Mouse (Mus musculus) hematopoietic stem cell, adult 5-6 weeks (primary cell): ENCODE results near the gene Snrnp200. TPM values are rescaled to one million over a fixed set of nuclear protein-coding genes. Genes with fewer than 3 reads are reported as not detected.
"Not testable (repeated sequence)": the region's sequence is repeated elsewhere in the genome, so short reads cannot be mapped to it uniquely, and the experiment has no call there.

ENCODE experiments used
- ATAC-seq, 2 experiments: fragments of 125-278 bp in 1 of 2; replicated peaks in 1 of 2; 2 replicates each; pipeline ENCODE4 v1.8.0; 2016 to 2017; ENCODE audit warnings: inconsistent platforms in 2 of 2, mild to moderate bottlenecking in 2 of 2, moderate number of reproducible peaks in 2 of 2, low read depth in 1 of 2, moderate TSS enrichment in 1 of 2; ENCODE audit not compliant: low FRiP score in 2 of 2, poor library complexity in 2 of 2, severe bottlenecking in 2 of 2, insufficient read depth in 1 of 2, low TSS enrichment in 1 of 2
- total RNA-seq: library from RNA; stranded (forward); fragments of 172-1452, 232-1000 nt; gene quantifications from 2 replicates; pipeline ENCODE4 v1.2.3, GENCODE M21; 2017

Gene Snrnp200
- total RNA-seq, 1 experiment from 2014 or later: 188 TPM

DNA sequence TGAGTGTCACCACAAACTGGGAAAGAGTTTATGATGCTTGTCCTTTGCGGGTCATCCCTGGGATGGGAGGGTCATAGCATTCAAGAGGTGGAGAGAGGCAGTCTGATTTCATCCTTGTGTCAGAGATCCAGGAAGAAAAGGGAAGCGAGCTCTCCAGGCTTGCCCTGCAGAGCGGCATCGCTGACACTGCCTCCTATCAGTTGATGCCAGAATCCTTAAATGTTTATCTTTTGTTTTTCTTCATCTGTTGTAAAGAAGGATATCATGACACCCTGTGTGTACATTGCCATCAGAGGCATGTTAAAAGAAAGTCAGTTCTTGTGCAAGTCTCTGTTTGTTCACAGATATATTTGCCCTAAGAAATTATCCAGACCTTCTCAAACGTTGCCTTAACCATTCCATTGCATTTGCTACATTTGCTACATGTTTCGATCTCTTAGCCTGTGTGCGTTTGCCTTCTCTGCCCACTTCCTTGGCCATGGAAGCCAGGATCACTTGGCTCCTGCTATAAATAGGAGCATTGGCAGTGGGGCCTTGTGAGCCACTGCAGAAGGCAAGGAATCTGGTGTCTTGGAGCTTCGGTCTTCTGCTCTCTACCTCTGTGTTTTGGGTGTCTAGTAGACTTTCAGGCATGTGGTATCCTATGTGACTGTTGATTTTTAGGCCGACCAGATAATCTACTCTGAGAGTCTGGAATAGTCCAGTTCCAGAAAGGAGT, 42.3 kb downstream of the Snrnp200 start:
- ATAC-seq: no peak

DNA sequence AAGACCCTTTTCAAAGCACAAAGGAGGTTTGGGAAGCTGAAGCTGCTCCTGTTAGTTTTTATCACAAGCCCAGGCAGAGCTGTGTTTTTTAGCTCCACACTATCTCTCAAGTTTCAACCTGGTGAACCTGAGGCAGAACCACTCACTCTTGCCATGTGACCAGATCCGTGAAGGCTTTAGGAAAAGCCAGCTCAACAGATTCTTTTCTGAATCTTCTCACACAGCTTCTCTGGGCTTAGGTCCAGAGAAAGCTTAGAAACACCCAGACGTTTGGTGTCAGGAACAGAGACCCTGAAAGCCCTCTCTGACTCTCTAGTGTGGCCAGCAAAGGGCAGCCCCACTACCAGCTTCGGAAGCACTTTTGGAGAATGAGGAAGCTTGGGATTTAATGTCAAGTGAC, 43.3 kb downstream of the Snrnp200 start:
- no peak for ATAC-seq

DNA sequence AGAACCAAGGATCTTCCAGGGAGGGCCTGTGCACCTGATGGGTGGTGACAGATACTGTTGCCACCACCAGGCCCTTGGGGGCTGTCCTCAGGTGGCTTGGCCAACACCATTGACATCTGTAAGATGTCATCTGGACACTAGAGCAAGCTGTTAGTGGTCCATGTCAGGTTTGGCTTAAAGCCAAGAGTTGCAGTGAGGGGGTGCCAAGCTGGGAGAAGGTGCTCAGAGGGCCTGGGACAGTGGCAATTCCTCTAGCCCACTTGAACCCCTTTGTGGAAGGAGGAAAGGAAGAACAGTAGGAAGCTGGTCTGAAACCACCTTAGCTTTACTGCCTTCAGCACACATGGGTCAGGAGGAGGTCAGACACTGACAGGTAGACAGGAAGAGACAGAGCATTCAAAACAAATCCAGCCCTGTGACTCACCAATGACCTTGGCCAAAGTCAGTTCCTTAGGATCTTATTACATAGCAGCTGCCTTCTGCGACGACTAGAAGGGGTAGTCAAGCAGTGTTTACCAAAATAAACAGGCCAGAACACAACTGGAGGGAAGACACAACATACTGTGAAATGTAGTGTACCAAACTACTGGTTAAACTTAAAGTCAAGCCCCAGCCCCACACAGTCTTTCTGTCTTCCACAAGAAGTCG, 43.8 kb downstream of the Snrnp200 start:
- no peak for ATAC-seq

DNA sequence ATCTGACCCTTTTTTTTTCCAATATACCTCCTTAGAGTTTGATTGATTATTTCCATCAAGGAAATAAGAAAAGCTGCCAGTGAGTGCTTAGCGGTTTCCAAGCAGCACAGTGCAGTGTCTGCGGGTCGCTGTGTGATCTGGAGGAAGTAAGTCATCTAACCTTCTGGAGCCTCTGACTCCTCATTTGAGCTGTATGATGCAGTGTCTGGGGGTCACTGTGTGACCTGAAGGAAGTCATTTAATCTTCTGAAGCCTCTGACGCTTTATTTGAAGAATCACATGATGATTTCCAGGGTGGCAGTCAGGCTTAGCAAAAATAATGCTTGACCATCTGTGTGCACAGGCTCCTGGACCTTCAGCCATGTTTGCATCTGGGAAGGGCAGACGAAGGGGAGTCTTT, 44.6 kb downstream of the Snrnp200 start:
- ATAC-seq: no peak

DNA sequence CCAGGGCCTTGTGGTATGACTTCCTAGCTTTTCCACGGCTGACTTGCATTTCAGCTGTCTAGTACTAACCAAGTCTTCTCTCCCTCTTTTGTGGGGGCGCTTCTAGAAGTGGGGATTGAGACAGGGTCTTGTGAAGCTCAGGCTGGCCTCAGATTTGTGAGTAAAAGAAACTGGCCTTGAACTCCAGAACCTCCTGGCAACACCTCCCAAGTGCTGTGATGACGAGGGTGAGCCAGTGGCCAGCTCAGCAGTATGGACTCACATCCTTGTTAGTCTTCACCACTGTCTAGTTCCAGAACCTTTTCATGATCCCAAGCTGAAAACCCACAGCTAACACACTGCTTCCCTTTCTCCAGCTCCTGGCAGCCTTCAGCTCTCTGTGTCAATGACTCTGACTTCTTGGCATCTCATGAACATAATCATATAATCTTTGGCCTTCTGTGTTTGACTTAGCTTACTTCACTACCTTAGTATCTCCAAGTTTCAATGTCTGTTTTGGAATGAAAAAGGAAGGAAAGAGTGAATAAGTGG, 46.5 kb downstream of the Snrnp200 start:
- ATAC-seq: no peak

DNA sequence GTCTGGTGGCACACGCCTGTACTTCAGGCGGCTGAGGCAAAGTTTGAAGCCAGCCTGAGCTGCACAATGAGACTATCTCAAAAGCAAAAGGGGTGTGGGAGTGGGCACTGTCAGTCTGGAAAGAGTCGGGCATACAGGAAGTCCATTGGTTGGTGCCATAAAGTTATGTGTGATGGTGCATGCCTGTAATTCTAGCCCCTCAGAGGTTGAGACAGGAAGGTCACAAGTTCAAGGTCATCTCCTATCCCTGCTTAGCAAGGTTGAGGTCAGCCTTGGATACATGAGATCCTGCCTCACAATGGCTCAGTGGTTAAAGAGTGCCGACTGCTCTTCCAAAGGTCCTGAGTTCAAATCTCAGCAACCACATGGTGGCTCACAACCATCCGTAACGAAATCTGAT, 47.1 kb downstream of the Snrnp200 start:
- ATAC-seq: no peak

DNA sequence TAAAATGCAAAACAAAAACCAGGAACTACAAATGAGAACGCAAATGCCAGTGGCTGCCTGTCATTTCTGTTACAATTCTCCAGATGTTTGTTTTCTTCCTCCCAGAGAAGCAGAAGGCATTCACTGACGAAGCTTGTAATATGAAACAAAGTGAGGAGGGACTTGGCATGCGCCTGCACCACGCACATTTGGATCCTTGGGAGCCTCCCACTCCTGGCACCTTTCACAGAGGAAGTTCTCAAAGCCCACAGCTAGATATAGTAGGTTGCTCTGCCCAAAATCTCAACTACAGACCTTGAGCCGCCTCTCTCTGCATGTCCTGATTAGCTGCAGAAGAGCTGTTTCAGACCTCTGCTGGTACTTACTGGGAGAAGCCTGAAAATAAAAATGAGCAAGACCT, 51.2 kb downstream of the Snrnp200 start:
- no peak for ATAC-seq

DNA sequence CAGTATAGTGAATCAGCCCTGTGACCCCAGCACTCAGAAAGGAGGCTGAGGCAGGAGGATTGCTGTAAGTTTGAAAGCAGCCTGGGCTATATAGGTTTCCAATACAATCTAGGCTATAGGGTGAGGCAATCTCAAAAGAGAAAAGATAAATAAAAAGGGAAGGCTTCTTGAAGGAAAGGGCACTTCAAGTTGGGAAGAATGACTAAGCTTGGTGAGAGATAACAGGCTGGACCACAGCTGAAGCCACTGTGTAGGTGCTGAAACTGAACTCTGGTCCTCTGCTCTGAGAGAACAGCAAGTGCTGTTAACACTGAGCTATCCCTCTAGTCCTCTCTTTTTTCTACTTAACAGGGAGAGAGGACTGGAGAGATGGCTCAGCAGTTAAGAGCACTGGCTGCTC, 54.3 kb downstream of the Snrnp200 start:
- ATAC-seq: no peak

DNA sequence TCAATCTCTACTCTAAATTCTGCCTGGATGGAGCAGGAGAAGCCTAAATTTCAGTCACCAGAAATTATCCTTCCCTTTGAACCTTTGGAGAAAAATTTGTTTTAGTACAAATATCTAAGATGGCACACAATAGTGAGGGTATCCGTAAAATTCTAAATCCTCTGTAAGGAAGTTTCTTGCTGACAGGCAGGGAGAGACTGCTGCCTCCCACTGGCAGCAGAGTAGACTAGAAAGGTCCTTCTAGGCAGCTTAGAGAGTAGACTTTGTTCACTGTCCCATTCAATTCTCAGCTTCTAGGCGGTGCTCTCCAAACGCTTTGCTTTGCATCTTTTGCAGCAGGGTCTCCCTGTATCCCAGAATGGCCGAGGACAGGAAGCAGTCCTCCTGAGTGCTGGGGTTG, 59.7 kb downstream of the Snrnp200 start:
- no peak for ATAC-seq

DNA sequence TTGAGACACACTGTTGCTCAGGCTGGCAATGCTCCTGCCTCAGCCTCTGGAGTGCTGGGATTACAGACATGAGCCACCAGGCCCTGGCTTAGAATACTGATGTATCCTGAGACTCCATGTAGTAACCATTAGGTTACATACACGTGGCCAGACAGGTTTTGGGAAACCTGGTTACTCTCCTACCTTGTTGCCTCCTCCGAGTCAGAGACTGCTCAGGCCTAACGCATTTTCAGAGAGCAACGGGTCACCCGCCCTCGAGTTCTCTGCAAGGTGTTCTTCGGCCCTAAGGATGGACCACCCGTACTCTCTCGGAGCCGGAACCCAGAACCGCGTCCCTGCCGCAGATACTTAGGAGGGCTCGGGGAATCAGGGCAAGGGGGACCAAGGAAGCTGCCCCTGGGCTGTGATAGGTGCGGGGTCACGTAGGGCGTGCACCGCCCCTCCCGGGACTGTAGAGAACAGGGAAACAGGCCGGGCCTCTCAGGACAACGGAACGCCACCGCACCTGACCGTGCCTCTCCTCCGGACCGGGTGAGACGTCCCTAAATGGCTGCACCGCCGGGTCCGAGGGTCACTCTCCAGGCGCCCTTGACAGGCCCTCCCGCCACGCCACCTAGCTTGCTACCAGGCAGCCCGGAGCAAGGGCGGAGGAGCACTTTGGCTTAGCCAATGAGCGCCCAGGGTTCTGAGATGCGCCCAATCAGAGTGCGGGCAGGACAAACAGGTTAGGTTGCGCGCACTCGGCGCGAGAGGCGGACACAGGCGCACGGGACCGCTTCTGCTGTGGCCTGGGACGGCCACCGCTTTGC, 61.5 kb downstream of the Snrnp200 start, which contains the start of gene Stard7:
Gene Stard7 (plus strand): TSS at position 728 of the 809 bp plus-strand sequence.
- peak; percentile 94 to 97 for ATAC-seq

DNA sequence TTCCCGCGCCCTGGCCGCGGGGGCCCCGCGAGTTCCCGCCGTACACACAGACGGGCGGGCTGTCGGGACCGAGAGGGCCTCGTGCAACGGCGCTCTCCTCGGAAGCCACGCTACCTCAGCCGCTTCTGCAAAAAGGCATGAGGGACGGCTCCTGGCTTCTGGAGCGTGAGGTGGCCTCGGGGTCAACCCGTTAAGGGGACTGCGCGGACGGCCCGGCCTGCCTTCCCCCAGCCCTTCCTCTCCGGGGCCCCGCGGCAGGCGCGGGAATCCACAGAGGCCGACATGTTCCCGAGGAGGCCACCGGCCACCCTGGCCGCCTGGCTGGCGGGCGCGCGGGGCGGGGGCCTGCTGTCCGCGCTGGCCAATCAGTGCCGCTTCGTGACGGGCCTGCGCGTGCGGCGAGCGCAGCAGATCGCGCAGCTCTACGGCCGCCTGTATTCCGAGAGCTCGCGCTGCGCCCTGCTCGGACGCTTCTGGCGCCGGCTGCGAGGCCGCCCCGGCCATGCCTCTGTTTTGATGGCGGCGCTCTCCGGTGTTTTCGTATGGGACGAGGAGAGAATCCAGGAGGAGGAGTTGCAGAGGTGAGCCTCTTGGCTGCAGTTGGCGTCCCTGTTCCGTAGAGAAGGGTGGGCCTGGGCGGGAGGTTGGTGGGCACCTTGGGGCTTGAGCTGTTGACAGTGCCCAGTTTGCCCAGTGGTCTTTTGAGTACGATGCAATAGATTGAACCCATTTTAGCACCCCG, 62.3 kb downstream of the Snrnp200 start:
- peak; percentile 53 to 79 for ATAC-seq

DNA sequence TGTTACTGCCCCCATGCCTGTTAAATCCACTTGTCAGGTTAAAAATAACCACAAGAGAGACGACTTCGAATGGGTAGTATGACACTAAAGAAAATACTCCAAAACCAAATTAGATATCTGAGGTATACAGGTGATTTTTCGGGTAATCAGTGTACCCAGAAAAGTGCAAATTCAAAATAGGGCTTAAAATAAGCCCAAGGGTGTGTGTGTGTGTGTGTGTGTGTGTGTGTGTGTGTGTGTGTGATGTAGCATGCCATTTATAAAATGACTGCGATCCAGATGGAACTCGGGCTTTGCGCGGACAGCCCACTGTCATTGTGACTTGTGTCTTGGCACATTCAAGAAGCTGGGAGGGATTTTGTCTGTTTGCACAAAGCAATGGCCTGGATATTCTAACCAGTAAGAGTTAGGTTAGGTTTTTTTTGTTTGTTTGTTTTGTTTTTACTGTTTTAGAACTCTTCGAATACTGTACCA, 62.9 kb downstream of the Snrnp200 start:
- ATAC-seq: no peak

DNA sequence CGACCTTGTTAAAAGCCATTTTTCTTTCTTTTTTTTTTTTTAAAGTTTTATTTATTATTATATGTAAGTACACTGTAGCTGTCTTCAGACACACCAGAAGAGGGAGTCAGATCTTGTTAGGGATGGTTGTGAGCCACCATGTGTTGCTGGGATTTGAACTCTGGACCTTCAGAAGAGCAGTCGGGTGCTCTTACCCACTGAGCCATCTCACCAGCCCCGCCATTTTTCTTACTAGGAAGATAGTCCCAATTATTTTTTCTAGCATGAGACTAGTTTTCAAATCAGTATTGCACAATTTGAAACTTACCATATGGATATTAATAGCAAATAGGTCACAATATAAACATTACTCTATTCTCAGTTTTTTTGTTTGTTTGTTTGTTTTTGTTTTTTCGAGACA, 63.9 kb downstream of the Snrnp200 start:
- ATAC-seq: not testable (repeated sequence)

DNA sequence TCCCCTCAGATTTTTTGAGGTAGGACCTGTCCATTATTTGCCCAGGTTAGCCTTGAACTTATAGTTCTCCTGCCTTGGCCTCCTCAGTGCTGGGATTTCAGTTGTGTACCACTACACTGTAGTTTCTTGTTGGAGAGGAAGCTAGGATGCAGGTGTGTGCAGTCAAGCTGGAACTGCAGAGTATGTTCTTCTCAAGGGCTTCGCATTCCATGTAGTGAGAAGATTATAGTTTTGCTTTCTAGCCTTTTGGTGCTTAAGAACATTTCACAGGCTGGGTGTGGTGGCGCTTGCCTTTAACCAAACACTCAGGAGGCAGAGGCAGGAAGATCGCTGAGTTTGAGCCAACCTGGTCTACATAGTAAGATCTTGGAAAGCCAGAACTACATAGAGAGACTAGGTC, 64.6 kb downstream of the Snrnp200 start:
- no peak for ATAC-seq

DNA sequence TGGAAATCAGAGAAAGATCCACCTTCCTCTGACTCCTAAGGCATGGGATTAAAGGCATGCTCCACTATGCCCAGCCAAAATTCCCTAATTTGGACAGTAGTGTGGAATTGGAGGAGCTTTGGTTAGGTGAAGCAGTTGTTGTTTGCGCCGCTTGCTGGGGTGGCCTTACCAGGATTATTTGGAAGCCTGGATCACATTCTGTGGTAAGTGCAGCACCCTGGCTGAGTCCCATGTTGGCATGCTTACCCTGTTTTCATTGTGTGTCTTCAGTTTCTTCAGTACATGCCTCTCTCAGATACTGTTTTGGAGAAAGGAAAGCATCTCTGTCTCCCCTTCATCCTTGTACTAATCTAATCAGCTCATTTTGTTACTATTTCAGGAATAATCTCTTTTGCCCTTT, 66.4 kb downstream of the Snrnp200 start:
- ATAC-seq: no peak

DNA sequence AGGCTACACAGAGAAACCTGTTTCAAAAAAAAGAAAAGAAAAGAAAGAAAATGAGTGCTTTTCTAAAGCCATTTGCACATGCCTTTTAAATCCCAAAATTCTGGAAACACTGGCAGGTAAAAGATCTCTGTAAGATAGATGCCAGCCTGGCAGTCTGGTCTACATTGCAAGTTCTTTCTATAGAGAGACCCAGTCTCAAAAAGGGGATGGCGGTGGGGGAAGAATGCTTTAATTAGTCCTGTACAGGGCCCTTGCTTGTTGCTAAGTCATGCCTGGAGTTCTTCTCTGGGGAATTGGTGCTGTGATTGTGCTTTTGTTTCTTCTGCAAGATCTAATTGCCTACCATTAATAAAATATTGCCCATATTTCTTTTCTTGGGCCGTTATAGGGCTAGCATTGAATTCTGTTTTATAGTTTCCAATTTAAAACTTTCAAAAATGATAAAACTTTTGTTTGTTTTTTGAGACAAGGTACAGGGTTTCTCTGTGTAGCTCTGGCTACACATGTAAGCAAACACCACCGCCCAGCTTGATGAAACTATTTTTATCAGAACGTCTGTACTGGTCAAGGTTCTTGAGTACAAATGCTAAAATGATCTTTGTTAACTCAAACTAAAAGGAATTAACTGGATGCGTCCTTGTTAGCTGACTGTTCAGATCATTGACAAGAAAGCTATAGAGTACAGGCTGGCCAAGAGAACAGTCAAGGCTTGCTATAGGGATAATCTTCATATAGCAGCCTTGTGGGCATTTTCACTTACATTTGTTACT, 67.5 kb downstream of the Snrnp200 start:
- no peak for ATAC-seq

DNA sequence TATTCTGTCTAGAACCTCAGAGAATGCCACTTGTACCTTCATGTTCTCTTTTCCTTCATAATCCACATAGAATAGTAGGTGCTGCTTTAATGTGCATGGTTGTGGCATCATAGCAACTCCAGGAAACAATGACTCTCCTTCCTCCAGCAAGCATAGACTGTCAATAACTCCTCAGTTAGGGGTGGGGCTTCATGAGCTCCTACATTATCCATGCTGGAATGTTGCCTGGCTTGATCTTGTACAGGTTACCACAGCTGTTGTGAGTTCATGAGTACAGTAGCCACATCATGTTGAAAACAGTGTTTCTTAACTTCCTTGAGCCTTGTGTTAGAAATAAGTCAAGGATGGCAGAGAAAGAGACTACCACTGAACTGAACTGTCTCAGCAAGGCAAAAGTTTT, 70.0 kb downstream of the Snrnp200 start:
- peak in 1 of 2 experiments; percentile 36; a peak in 1 of 4 replicates for ATAC-seq
